Mouse (Mus musculus): Measurements from ENCODE around the gene Hsp90ab1. TPM values are rescaled to one million over a fixed set of nuclear protein-coding genes. Genes with fewer than 3 reads are reported as not detected.

The Hsp90ab1 gene
- polyA plus RNA-seq, 1 experiment from 2014 or later: 1,555 TPM

- peak overlapping the region; percentile 55 for H3K4me3 ChIP-seq
- H3K9me3 ChIP-seq: no peaks in the 10 kb centered on the region
- H3K36me3 ChIP-seq: no peaks in the 10 kb centered on the region
- H3K4me2 ChIP-seq: peak overlapping the region; percentile 97
- ATAC-seq (ENCODE audit: low FRiP score, low read depth): no peak
- peaks cover 53% of the 10 kb centered on the region for H3K4me1 ChIP-seq (replicated peaks)
- WGBS: 46% methylated on average over 8 of the region's 8 CpGs
- no peak overlapping the region for H3K27ac ChIP-seq (replicated peaks)
- no peak overlapping the region for H3K9ac ChIP-seq
- H3K27me3 ChIP-seq: no peaks in the 10 kb centered on the region
These were observed 21.1 kb upstream of the Hsp90ab1 start for GRCm38 (mm10) chr17:45594195-45594594.

- Histone ChIP-seq H3K4me3 (no peak overlapping the region), H3K36me3 (no peaks in the 10 kb centered on the region), H3K4me1 (replicated peaks) (peaks cover 51% of the 10 kb centered on the region), H3K27ac (replicated peaks) (no peak overlapping the region; the same call in 1 of the 2 replicates), H3K9ac (no peak overlapping the region), H3K4me2 (peak overlapping the region; percentile 97; the same call in 1 of the 2 replicates), H3K27me3 (no peaks in the 10 kb centered on the region), H3K9me3 (no peaks in the 10 kb centered on the region)
- no peak for ATAC-seq (ENCODE audit: low FRiP score, low read depth)
- 32% methylated on average over 8 of the region's 8 CpGs for WGBS
These were observed 20.4 kb upstream of the Hsp90ab1 start for GRCm38 (mm10) chr17:45593479-45593878.

DNA sequence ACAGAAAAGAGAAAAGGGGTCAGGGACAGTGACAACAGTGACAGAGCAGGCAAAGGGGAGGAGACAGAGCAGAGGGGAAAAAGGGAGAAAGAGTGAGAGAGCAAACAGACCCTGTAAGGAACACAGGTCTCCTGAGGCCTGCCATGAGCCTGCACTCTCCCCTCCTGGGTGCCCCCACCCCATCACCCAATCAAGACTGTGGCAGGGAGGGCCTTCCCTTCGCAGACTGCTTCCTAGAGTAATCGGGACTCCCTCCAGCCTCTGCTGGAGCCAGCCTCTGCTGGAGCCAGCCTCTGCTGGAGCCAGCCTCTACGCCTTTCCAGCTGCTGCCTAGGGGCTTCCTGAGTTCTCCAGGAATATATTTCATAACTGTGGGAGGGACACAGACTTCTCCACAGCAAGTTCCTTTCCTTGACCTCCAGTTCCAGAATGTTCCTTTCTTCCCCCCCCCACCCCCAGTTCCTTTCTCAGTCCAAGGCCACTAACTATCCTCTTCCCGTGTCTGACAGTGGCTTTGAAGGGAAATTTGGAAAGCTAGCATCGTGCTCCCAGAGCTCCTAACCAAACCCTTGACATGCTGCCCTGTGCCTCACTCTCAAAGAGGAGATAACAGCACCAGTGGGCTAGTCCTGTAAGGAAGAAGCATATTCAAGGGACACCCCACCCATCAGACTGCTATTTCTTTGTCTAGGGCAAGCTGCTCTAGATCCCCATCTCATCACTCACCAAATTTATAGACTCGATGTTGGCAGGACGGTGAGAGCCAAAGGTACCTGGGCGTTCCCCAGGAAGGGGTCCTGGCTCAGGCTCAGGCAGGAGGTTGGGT is 19.7 kb upstream of the Hsp90ab1 start:
- 46% methylated on average over 8 of the region's 8 CpGs for WGBS

DNA sequence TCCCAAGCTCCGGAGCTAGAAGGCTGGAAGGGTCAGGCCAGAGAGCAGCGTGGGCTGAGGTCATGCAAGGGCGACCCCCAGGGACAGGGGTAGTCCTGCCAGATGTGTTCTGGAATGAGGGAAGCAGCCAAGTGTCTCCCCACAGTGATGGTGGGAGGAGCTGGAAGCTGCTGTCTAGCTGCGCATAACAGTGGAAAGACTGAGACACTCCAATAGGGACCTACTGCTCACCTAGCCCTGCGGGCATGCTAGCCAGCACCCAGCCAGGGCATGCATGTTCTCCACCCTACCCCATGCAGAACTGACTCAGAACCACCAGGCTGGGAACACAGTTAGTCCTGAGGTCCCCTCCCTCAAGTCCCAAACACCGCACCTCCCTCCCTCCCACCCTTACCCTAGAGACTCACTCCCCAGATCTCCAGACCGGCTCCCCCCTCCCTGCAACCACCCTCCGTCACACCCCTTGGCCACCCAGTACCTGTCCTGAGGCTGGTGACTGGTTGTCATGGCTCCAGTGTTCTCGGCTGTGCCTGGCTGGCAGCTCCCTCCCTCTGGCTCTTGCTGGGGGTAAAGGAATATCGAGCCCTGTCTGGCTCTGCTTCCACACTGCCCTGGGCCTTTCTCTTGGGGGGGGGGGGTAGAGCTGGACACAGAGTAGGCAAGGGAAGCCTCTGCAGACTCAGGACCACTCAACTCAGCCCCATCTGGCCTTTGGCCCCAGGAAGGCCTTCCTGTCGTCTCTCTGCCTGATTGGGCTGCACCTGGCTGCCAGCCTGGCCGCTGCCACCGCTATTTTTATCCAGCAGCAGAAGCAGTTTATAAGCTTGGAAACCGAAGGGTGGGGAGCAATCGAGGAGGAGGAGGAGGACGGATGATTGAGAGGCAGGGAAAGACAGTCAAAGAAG is 18.9 kb upstream of the Hsp90ab1 start:
- Histone ChIP-seq H3K9ac (no peak overlapping the region), H3K27me3 (no peaks in the 10 kb centered on the region), H3K9me3 (no peaks in the 10 kb centered on the region), H3K4me1 (replicated peaks) (peaks cover 49% of the 10 kb centered on the region), H3K4me3 (no peak overlapping the region), H3K4me2 (peak overlapping the region; percentile 30), H3K27ac (replicated peaks) (no peak overlapping the region), H3K36me3 (no peaks in the 10 kb centered on the region)
- WGBS: 52% methylated on average over 16 of the region's 16 CpGs
- ATAC-seq (ENCODE audit: low FRiP score, low read depth): no peak; the same call in 1 of the 2 replicates

More for the DNA sequence above, 19.7 kb upstream of the Hsp90ab1 start:
- ATAC-seq (ENCODE audit: low FRiP score, low read depth): no peak
- Histone ChIP-seq H3K27ac (replicated peaks) (no peak overlapping the region), H3K4me1 (replicated peaks) (peaks cover 51% of the 10 kb centered on the region), H3K9ac (no peak overlapping the region), H3K4me3 (no peak overlapping the region), H3K27me3 (no peaks in the 10 kb centered on the region), H3K4me2 (peak overlapping the region; percentile 30), H3K9me3 (no peaks in the 10 kb centered on the region), H3K36me3 (no peaks in the 10 kb centered on the region)

- 91% methylated on average over 6 of the region's 6 CpGs for WGBS
- no peak for ATAC-seq (ENCODE audit: low FRiP score, low read depth)
- Histone ChIP-seq H3K9ac (no peak overlapping the region), H3K4me3 (no peak overlapping the region), H3K4me2 (no peak overlapping the region), H3K27ac (replicated peaks) (no peak overlapping the region), H3K4me1 (replicated peaks) (peaks cover 39% of the 10 kb centered on the region), H3K9me3 (no peaks in the 10 kb centered on the region), H3K27me3 (no peaks in the 10 kb centered on the region), H3K36me3 (no peaks in the 10 kb centered on the region)
These were observed 17.3 kb upstream of the Hsp90ab1 start for GRCm38 (mm10) chr17:45590410-45590809.

DNA sequence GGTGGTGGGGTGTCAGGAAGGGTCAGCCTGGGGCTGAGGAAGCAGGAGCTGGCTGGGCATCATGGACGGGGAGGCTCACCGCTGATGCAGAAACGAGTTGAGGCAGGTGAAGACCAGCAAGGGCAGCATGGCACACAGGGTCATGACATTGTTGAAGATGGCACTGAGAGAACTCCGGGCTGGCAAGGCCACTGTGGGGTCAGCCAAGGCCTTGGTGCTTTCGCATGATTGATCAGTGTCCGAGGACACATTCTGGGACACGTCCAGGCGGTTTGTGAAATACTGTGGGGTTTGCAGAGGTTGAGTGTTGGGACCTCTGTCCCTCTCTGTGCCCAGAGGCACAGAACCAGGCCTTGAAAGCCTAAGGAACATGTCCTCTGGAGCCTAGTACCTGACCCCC is 16.8 kb upstream of the Hsp90ab1 start:
- no peaks in the 10 kb centered on the region for H3K36me3 ChIP-seq
- H3K4me2 ChIP-seq: no peak overlapping the region
- 89% methylated on average over 8 of the region's 8 CpGs for WGBS
- H3K9me3 ChIP-seq: no peaks in the 10 kb centered on the region
- no peak overlapping the region for H3K9ac ChIP-seq
- ATAC-seq (ENCODE audit: low FRiP score, low read depth): no peak
- H3K27me3 ChIP-seq: no peaks in the 10 kb centered on the region
- no peak overlapping the region for H3K27ac ChIP-seq (replicated peaks)
- peaks cover 39% of the 10 kb centered on the region for H3K4me1 ChIP-seq (replicated peaks)
- H3K4me3 ChIP-seq: no peak overlapping the region

GRCm38 (mm10) chr17:45589236-45589635 is 16.2 kb upstream of the Hsp90ab1 start:
- H3K4me3 ChIP-seq: no peak overlapping the region
- H3K27ac ChIP-seq (replicated peaks): no peak overlapping the region
- WGBS: over 99% methylated on average over 7 of the region's 7 CpGs
- no peak for ATAC-seq (ENCODE audit: low FRiP score, low read depth)
- no peaks in the 10 kb centered on the region for H3K27me3 ChIP-seq
- H3K9me3 ChIP-seq: no peaks in the 10 kb centered on the region
- no peaks in the 10 kb centered on the region for H3K36me3 ChIP-seq
- H3K4me2 ChIP-seq: no peak overlapping the region
- peaks cover 39% of the 10 kb centered on the region for H3K4me1 ChIP-seq (replicated peaks)
- no peak overlapping the region for H3K9ac ChIP-seq

DNA sequence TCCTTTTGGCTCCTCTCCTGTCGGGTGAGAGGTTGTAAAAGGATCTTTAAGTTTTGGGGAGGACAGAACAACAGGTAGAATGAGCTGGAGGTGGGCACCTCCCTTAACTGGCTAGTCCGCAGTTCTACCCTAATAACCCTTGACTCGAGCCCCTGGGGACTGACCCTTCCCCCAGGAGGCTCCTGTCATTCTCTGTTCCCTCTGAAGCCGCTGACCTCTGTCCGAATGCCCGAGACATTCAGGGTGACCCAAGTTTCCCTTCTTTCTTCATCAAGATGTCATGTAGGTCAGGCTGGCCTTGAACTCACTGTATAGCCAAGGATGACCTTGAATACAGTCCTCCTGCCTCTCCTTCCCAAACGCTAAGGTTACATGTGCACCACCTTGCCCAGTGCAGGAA is 15.3 kb upstream of the Hsp90ab1 start:
- H3K36me3 ChIP-seq: no peaks in the 10 kb centered on the region
- no peak overlapping the region for H3K27ac ChIP-seq (replicated peaks)
- peaks cover 32% of the 10 kb centered on the region for H3K4me1 ChIP-seq (replicated peaks)
- H3K4me2 ChIP-seq: no peak overlapping the region
- H3K27me3 ChIP-seq: no peaks in the 10 kb centered on the region
- no peak overlapping the region for H3K9ac ChIP-seq
- 92% methylated on average over 7 of the region's 7 CpGs for WGBS
- H3K4me3 ChIP-seq: no peak overlapping the region
- H3K9me3 ChIP-seq: no peaks in the 10 kb centered on the region
- no peak for ATAC-seq (ENCODE audit: low FRiP score, low read depth)

DNA sequence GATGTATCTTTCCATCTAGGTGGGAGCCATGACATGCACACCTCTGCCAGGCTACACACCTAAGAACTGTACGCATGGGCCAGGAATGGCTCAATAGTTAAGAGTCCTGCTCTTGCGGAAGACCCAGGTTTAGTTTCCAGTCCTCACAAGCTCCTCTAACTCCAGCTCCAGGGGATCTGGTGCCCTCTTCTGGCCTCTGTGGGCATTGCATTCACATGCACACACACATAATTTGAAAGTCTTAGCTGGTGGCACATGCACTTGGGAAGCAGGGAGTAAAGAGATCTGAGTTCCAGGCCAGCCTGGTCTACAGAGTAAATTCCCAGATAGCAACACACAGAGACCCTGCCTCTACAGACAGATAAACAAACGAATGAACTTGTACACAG is 13.4 kb upstream of the Hsp90ab1 start:
- no peak for ATAC-seq (ENCODE audit: low FRiP score, low read depth)
- no peaks in the 10 kb centered on the region for H3K27me3 ChIP-seq
- H3K9me3 ChIP-seq: no peaks in the 10 kb centered on the region
- no peak overlapping the region for H3K4me3 ChIP-seq
- H3K4me1 ChIP-seq (replicated peaks): peaks cover 22% of the 10 kb centered on the region
- no peak overlapping the region for H3K4me2 ChIP-seq
- H3K9ac ChIP-seq: no peak overlapping the region
- H3K36me3 ChIP-seq: no peaks in the 10 kb centered on the region
- H3K27ac ChIP-seq (replicated peaks): no peak overlapping the region
- 95% methylated on average over 3 of the region's 3 CpGs for WGBS

DNA sequence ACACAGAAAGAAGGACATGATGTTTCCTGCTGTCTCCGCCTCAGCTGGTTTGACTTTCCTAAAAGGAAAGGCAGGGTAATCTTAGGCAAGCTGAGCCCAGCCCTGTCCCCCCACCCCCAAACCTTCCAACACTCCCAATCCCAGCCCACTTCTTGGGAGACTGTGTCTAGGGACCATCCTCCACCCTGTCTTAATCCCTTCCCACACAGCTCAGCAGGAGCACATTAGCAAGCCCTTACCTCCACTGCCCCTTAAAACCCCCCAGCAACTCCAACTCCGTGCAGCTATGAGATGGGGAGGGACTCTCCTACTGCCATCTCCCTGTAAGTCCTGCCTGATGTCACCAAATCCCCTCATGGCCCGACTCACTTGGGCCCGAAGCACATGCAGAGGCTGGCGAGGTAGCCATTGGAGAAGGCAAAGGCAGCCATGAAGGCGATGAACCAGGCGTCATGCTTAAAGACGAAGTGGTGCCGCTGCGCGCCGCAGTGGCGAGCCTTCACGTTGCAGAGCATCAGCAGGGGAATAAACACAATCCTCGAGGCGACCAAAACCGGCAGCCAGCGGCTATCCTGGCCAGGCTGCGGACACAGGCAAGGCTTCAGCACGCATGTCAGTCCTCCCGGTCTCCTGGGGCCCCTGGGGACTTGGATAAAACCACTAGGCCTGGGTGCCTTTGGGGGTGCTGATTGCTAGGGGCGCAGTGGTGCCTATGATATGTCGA is 12.8 kb upstream of the Hsp90ab1 start:
- Histone ChIP-seq H3K27ac (replicated peaks) (peak overlapping the region; percentile 73), H3K4me3 (no peak overlapping the region), H3K9ac (no peak overlapping the region), H3K27me3 (no peaks in the 10 kb centered on the region), H3K4me1 (replicated peaks) (peaks cover 24% of the 10 kb centered on the region), H3K36me3 (no peaks in the 10 kb centered on the region), H3K4me2 (no peak overlapping the region), H3K9me3 (no peaks in the 10 kb centered on the region)
- ATAC-seq (ENCODE audit: low FRiP score, low read depth): no peak
- WGBS: 68% methylated on average over 23 of the region's 23 CpGs

- no peak overlapping the region for H3K9ac ChIP-seq
- H3K9me3 ChIP-seq: no peaks in the 10 kb centered on the region
- no peaks in the 10 kb centered on the region for H3K36me3 ChIP-seq
- WGBS: 29% methylated on average over 14 of the region's 14 CpGs
- peaks cover 25% of the 10 kb centered on the region for H3K4me1 ChIP-seq (replicated peaks)
- peak overlapping the region; percentile 73 for H3K27ac ChIP-seq (replicated peaks)
- H3K4me2 ChIP-seq: no peak overlapping the region
- no peaks in the 10 kb centered on the region for H3K27me3 ChIP-seq
- H3K4me3 ChIP-seq: no peak overlapping the region
- peak; percentile 50 for ATAC-seq (ENCODE audit: low FRiP score, low read depth)
These were observed 12.0 kb upstream of the Hsp90ab1 start for GRCm38 (mm10) chr17:45584939-45585678.

Data from hindbrain, embryonic 15.5 days (tissue).